Mouse (Mus musculus) C2C12 (cell line): Measurements from ENCODE around the gene Btbd10. TPM values are rescaled to one million over a fixed set of nuclear protein-coding genes. Genes with fewer than 3 reads are reported as not detected.

Source experiments
- H3K27me3 ChIP-seq: one replicate; pipeline ENCODE4 v1.6.1; 2011; ENCODE audit not compliant: control insufficient read depth, insufficient read depth, insufficient read length
- H3K36me3 ChIP-seq: one replicate; pipeline ENCODE4 v1.6.1; 2011; ENCODE audit not compliant: control insufficient read depth, insufficient read depth
- H3K4me3 ChIP-seq: one replicate; pipeline ENCODE4 v1.5.1; 2011; ENCODE audit warnings: mild to moderate bottlenecking, control low read depth; ENCODE audit not compliant: poor library complexity, insufficient read depth, severe bottlenecking
- H3K79me2 ChIP-seq: one replicate; pipeline ENCODE4 v1.6.1; 2011; ENCODE audit not compliant: control insufficient read depth, insufficient read depth
- H3K79me3 ChIP-seq: one replicate; pipeline ENCODE4 v1.6.1; 2011; ENCODE audit warnings: low read depth, control low read depth
- H3ac ChIP-seq: one replicate; pipeline ENCODE3; 2011; ENCODE audit warnings: low read depth; ENCODE audit not compliant: control insufficient read depth, insufficient read length
- CEBPB ChIP-seq: IDR thresholded peaks from one replicate; pipeline ENCODE4 v1.6.1; 2011; ENCODE audit warnings: low read depth, mild to moderate bottlenecking, control low read depth, moderate library complexity
- CTCF ChIP-seq: IDR thresholded peaks from one replicate; pipeline ENCODE4 v1.5.1; 2011; ENCODE audit not compliant: control insufficient read depth, insufficient read depth, insufficient read length
- FOSL1 ChIP-seq: IDR thresholded peaks from one replicate; pipeline ENCODE4 v1.8.0; 2011; ENCODE audit warnings: mild to moderate bottlenecking, low read length; ENCODE audit not compliant: poor library complexity, insufficient read depth, severe bottlenecking
- MAX ChIP-seq: IDR thresholded peaks from one replicate; pipeline ENCODE4 v1.6.1; 2011; ENCODE audit warnings: mild to moderate bottlenecking, control low read depth
- MYOD1 ChIP-seq: IDR thresholded peaks from one replicate; pipeline ENCODE4 v1.6.1; 2011; ENCODE audit warnings: low read depth; ENCODE audit not compliant: control insufficient read depth, insufficient read length
- MYOG ChIP-seq: IDR thresholded peaks from one replicate; pipeline ENCODE4 v1.6.1; 2011; ENCODE audit not compliant: control insufficient read depth, insufficient read length; ENCODE audit errors: extremely low read depth
- USF1 ChIP-seq: IDR thresholded peaks from one replicate; pipeline ENCODE4 v1.6.1; 2011; ENCODE audit warnings: low read depth, mild to moderate bottlenecking, control low read depth, moderate library complexity
- polyA plus RNA-seq: library from polyadenylated mRNA; unstranded; fragments of >200 nt; fragmentation: generic; extraction: Trizol; gene quantifications from one replicate; pipeline ENCODE4 v1.2.1, GENCODE M21; 2012; ENCODE audit warnings: missing spikeins

The Btbd10 gene
- polyA plus RNA-seq, 1 experiment, result 9.6 TPM

DNA sequence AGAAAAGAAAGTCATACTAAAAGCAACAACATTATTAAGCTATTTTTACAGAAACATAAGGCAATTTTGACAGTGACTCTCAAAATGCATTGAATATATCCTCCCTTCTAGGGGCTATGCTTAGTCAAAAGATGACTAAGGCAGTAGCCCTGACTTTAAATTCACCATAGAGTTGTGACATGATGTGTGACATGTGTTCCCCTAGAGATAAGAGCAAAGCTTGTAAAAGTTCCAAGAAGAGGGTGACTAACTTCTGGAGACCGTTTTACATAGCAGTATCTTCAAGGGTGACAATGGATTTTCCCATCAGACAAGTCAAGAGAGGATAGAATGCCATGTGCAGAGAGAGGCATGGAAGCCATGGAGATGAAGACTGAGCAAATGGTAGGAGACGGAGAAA, 22.4 kb upstream of the Btbd10 start:
- Histone ChIP-seq H3K27me3 (no peaks in the 10 kb centered on the region), H3K36me3 (no peaks in the 10 kb centered on the region), H3K79me3 (no peaks in the 10 kb centered on the region), H3K4me3 (no peak overlapping the region), H3ac (no peak overlapping the region), H3K79me2 (no peaks in the 10 kb centered on the region)
- no peak for TF ChIP-seq MAX
- no peak for TF ChIP-seq MYOG
- no peak for TF ChIP-seq CEBPB
- TF ChIP-seq CTCF, result no peak
- TF ChIP-seq USF1, result no peak
- no peak for TF ChIP-seq FOSL1
- TF ChIP-seq MYOD1, result no peak

DNA sequence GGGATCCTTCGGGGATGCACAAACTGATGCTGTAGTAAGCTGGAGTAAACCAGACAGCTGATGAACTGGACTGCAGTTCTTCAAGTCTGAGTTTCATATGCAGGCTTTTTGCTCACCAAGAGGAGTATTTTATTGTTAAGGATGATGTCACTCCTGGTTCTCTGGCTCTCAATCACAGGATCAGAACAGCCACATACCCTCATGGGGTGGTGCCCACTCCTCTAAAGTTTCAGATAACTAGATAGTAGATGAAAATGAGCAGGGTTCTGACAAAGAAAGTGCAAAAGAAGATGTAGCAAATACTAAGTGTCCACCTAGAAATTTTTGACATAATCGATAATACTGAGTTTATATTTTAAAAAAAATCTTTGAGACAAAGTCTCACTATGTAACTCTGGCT, 19.3 kb upstream of the Btbd10 start, which contains the start of gene Pth:
TSS of gene Pth (minus strand) at position 101 of the 400 bp plus-strand sequence.
- Histone ChIP-seq H3K36me3 (no peaks in the 10 kb centered on the region), H3K4me3 (no peak within 1 kb of the TSS), H3K27me3 (peaks cover 3% of the 10 kb centered on the region), H3K79me2 (no peaks in the 10 kb centered on the region), H3K79me3 (no peaks in the 10 kb centered on the region), H3ac (no peak within 1 kb of the TSS)
- TF ChIP-seq CEBPB (no peak), MYOG (no peak), MAX (no peak), USF1 (no peak)

DNA sequence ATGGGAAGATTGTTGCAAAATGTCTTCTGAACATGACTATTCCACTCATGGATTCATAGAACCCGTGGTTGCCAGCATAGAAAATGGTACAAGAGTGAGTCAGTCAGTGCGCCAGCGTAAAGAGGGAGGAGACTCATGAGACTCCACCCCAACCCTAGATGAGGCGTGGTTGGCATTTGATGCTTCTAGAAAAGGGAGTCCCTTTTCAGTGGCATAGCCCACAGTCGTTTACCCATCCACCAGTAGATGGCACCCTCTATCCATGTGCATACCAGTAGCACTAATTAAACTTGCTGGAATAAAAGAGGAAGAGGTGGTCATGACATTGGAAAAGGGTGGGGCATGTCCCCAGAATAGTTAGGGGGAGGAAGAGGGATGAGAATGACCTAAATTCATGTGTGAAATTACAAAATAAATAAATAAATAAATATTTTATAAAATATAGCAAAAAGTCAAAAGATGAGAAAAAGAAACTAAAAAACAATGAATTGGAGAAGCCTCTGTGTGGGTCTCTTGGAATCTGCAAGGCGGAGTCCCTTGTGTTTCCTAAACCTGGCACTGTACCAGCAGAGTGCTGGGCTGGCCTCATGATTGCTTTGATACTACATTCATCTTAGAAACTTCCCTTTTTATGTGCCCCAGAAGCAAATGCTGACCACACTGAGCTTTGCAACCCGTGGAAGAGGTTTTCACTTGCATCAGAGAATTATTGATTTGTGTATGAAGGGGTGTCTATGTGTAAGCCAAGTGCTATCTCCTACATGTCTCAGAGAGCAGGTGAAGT, 8.9 kb upstream of the Btbd10 start:
- Histone ChIP-seq H3K4me3 (no peak overlapping the region), H3K36me3 (no peaks in the 10 kb centered on the region), H3K79me3 (no peaks in the 10 kb centered on the region), H3K27me3 (no peaks in the 10 kb centered on the region), H3ac (no peak overlapping the region), H3K79me2 (no peaks in the 10 kb centered on the region)
- TF ChIP-seq FOSL1 (no peak), CTCF (peak; percentile 42)

DNA sequence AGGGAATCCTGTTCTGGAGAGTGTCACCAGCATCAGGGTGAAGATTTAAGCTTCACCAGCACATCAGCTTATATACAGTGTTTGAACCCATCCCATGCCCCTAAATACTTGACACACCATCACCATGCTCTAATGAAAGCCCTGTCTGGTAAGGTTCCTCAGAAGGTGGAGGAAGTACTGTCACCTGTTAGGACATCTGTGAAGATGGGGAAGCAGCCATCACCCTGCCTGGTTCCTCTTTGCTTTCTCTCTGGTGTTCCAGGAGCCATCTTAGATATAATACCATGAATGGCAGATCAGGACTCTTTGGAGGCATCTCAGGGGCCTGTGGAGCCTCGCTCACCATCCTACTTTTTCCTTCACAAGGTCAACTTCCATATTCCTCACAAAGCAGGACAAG, 3.5 kb upstream of the Btbd10 start:
- Histone ChIP-seq H3K27me3 (no peaks in the 10 kb centered on the region), H3K79me3 (peaks cover 6% of the 10 kb centered on the region), H3ac (no peak overlapping the region), H3K79me2 (peaks cover 7% of the 10 kb centered on the region), H3K4me3 (no peak overlapping the region), H3K36me3 (no peaks in the 10 kb centered on the region)
- TF ChIP-seq MYOD1, result no peak
- TF ChIP-seq CEBPB, result no peak
- no peak for TF ChIP-seq USF1
- TF ChIP-seq MYOG, result no peak
- TF ChIP-seq FOSL1, result no peak
- TF ChIP-seq CTCF, result no peak
- no peak for TF ChIP-seq MAX

DNA sequence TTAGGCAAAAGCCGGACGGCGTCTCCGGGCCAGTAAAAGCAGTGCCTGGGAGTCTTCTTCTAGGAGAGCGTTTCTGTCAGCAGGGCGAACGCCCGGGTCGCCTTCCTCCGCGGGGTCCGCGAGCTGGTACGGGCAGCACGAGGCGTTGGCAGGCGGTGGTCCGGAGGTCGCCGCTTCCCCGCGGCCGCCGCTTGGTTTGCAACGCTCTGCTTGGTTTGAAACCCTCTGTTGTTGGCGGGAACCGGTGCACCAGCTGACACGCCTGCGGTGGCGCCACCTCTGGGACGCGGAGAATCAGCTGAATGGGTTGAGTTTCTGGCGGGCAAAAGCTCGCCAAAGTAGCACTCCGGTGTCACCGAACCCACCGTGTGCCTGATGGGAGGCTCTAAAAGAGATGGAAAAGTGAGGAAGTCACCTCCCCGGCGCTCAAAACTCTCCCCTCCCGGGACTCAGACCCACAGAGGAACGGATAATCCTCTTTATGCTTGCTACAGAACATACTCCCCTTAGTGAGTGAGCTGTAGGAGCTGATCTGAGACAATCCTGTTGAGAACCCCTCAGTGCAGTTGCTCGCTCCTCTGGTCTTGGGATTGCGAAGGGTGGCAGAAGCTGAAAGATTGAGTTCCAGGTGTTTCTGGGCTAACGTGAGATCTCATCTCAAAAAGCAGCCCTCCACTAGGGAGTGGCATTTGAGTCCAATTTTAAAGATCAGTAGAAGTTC, 588 bp upstream of the Btbd10 start:
- peaks cover 10% of the 10 kb centered on the region for H3K79me2 ChIP-seq
- H3K36me3 ChIP-seq, result no peaks in the 10 kb centered on the region

More for the DNA sequence above, 588 bp upstream of the Btbd10 start:
- Histone ChIP-seq H3K27me3 (no peaks in the 10 kb centered on the region), H3K4me3 (peak overlapping the region; percentile 71), H3ac (peak overlapping the region; percentile 86), H3K79me3 (peaks cover 9% of the 10 kb centered on the region)
- TF ChIP-seq MAX, result peak; percentile 27
- no peak for TF ChIP-seq MYOD1
- no peak for TF ChIP-seq FOSL1
- peak; percentile 25 for TF ChIP-seq USF1
- TF ChIP-seq CTCF, result peak; percentile 71
- no peak for TF ChIP-seq MYOG
- no peak for TF ChIP-seq CEBPB
